Mouse (Mus musculus): ENCODE measurements around the gene Inpp5b.

- no peak for TF ChIP-seq USF1 (IDR thresholded peaks at IDR 0.05; ENCODE audit: low read depth)
- TF ChIP-seq POLR2A (IDR thresholded peaks at IDR 0.05; ENCODE audit: insufficient read length, low read depth), result no peak
- TF ChIP-seq POLR2AphosphoS2 (IDR thresholded peaks at IDR 0.05; ENCODE audit: insufficient read length, low read depth), result peak; percentile 18
- no peak for TF ChIP-seq E2F4 (IDR thresholded peaks at IDR 0.05; ENCODE audit: insufficient read depth)
- TF ChIP-seq MAX (IDR thresholded peaks at IDR 0.05; ENCODE audit: low read depth), result no peak
- TF ChIP-seq TCF12 (IDR thresholded peaks at IDR 0.05; ENCODE audit: insufficient read depth, poor library complexity, severe bottlenecking), result no peak
- peak in 2 of 3 experiments; percentile 47 to 57 for TF ChIP-seq MYOD1 (IDR thresholded peaks at IDR 0.05; ENCODE audit: control insufficient read depth in 1 of 3, insufficient read length in 2 of 3, low read depth in 2 of 3)
These were observed 36.7 kb upstream of the Inpp5b start for GRCm38 (mm10) chr4:124704797-124705474.

All from myocyte (in vitro differentiated cells).